Comparison of ENCODE assay signal across 8 mouse cellular contexts in genomic region chr4:114999445-114999772, GRCm38 (mm10). TPM values are rescaled to one million over a fixed set of nuclear protein-coding genes. Genes with fewer than 3 reads are reported as not detected.
A peak's percentile ranks its signal among the peaks of the same experiment; 100 is the strongest.
DNase-seq lines count a peak whose midpoint lies in the region; ATAC-seq and TF ChIP-seq lines count a peak whose summit lies in the region.

No protein-coding gene starts in this region.

- no peak; the same call in 1 of the 2 replicates for ATAC-seq in kidney, embryonic 14.5 days (ENCODE audit: low FRiP score, low TSS enrichment)
- peak; percentile 75; the same call in 1 of the 2 replicates for ATAC-seq in hindbrain, embryonic 12.5 days (ENCODE audit: low FRiP score)
- no peak for ATAC-seq in midbrain, embryonic 11.5 days (ENCODE audit: low FRiP score)

- DNase-seq in kidney, postnatal 10 days = no peak
- no peak for DNase-seq in midbrain, embryonic 11.5 days (ENCODE audit: low spot score, missing footprints)
- no peak for DNase-seq in T-cell, adult 2 months (ENCODE audit: low spot score)
- no peak for DNase-seq in right cerebral cortex, adult 2 months (ENCODE audit: low spot score in 2 of 2)
- no peak for DNase-seq in left cerebral cortex, adult 11 months (ENCODE audit: low spot score)

- peak overlapping the region; percentile 59 for H3K9ac ChIP-seq in kidney, embryonic 14.5 days (ENCODE audit: low read depth, low read length)
- H3K9ac ChIP-seq in hindbrain, embryonic 12.5 days = peak overlapping the region; percentile 75
- peak overlapping the region; percentile 77 for H3K9ac ChIP-seq in midbrain, embryonic 11.5 days (ENCODE audit: low read length)

- no peaks in the 10 kb centered on the region for H3K27me3 ChIP-seq in kidney, embryonic 14.5 days (ENCODE audit: control insufficient read depth, insufficient read depth, low read length)
- no peaks in the 10 kb centered on the region for H3K27me3 ChIP-seq in hindbrain, embryonic 12.5 days
- H3K27me3 ChIP-seq in midbrain, embryonic 11.5 days (ENCODE audit: control insufficient read depth, insufficient read depth, low read length) = no peaks in the 10 kb centered on the region

- 0 out of 2 replicates have a peak, but pooled peaks cover 6% of the 10 kb centered on the region for H3K36me3 ChIP-seq in kidney, embryonic 14.5 days (ENCODE audit: control insufficient read depth, insufficient read depth, low read length)
- 0 out of 2 replicates have a peak, but pooled peaks cover 5% of the 10 kb centered on the region for H3K36me3 ChIP-seq in hindbrain, embryonic 12.5 days
- no peaks in the 10 kb centered on the region for H3K36me3 ChIP-seq in midbrain, embryonic 11.5 days (ENCODE audit: control insufficient read depth, insufficient read depth, low read length)

- peaks cover 13% of the 10 kb centered on the region for H3K4me1 ChIP-seq in kidney, embryonic 14.5 days (ENCODE audit: control insufficient read depth, insufficient read depth, low read length)
- H3K4me1 ChIP-seq in bone marrow, adult 2 months (ENCODE audit: control insufficient read depth, insufficient read depth, low read length) = no peaks in the 10 kb centered on the region
- H3K4me1 ChIP-seq in hindbrain, embryonic 12.5 days = peaks cover 17% of the 10 kb centered on the region
- peaks cover 12% of the 10 kb centered on the region for H3K4me1 ChIP-seq in midbrain, embryonic 11.5 days (ENCODE audit: control insufficient read depth, insufficient read depth, low read length)

- no peaks in the 10 kb centered on the region; the same call in 1 of the 2 replicates for H3K9me3 ChIP-seq in kidney, embryonic 14.5 days (ENCODE audit: control insufficient read depth, low read length)
- no peaks in the 10 kb centered on the region for H3K9me3 ChIP-seq in hindbrain, embryonic 12.5 days (replicated peaks)
- H3K9me3 ChIP-seq in midbrain, embryonic 11.5 days (ENCODE audit: control insufficient read depth, low read length) = no peaks in the 10 kb centered on the region

- 8% methylated on average over 9 of the region's 9 CpGs for WGBS in kidney, embryonic 14.5 days
- WGBS in bone marrow, adult 2 months = 16% methylated on average over 9 of the region's 9 CpGs
- 9% methylated on average over 9 of the region's 9 CpGs for WGBS in hindbrain, embryonic 12.5 days
- WGBS in midbrain, embryonic 11.5 days = 8% methylated on average over 9 of the region's 9 CpGs

- H3K27ac ChIP-seq in kidney, embryonic 14.5 days (ENCODE audit: low read depth, low read length) = peak overlapping the region; percentile 84; the same call in 1 of the 2 replicates
- H3K27ac ChIP-seq in bone marrow, adult 2 months (ENCODE audit: control insufficient read depth, insufficient read depth, low read depth, low read length, poor library complexity) = peak overlapping the region; percentile 83
- peak overlapping the region; percentile 95 for H3K27ac ChIP-seq in hindbrain, embryonic 12.5 days
- H3K27ac ChIP-seq in midbrain, embryonic 11.5 days (ENCODE audit: low read depth, low read length) = peak overlapping the region; percentile 88

- TF ChIP-seq CTCF in bone marrow, adult 2 months (IDR thresholded peaks at IDR 0.05; ENCODE audit: control insufficient read depth, insufficient read depth, low read length) = no peak

- peak overlapping the region; percentile 58 for H3K4me2 ChIP-seq in kidney, embryonic 14.5 days (replicated peaks; ENCODE audit: low read depth, low read length)
- H3K4me2 ChIP-seq in hindbrain, embryonic 12.5 days (replicated peaks) = peak overlapping the region; percentile 66
- H3K4me2 ChIP-seq in midbrain, embryonic 11.5 days = peak overlapping the region; percentile 56

- no peak for TF ChIP-seq POLR2A in bone marrow, adult 2 months (IDR thresholded peaks at IDR 0.05; ENCODE audit: borderline replicate concordance, control insufficient read depth, low read depth, low read length)

- H3K4me3 ChIP-seq in kidney, embryonic 14.5 days (ENCODE audit: low read length) = peak overlapping the region; percentile 74
- H3K4me3 ChIP-seq in bone marrow, adult 2 months (replicated peaks; ENCODE audit: control insufficient read depth, low read depth, low read length) = peak overlapping the region; percentile 92
- peak overlapping the region; percentile 52 for H3K4me3 ChIP-seq in hindbrain, embryonic 12.5 days
- H3K4me3 ChIP-seq in midbrain, embryonic 11.5 days (ENCODE audit: low read depth, low read length) = peak overlapping the region; percentile 74

RNA-seq across cellular contexts. Expression of gene Stil, which starts 0.6 kb away (rescaled TPM):
- polyA plus RNA-seq in kidney, embryonic 14.5 days (2014; fragmentation: Nextera tagmentation; extraction: Ambion mirVana) = 11.0 and 19.9 TPM in 2 replicates
- polyA plus RNA-seq in bone marrow, adult 2 months (2011; ENCODE audit: insufficient read depth, insufficient read length, low replicate concordance, missing spikeins) = 7.8 and 8.1 TPM in 2 replicates
- polyA plus RNA-seq in hindbrain, embryonic 12.5 days (2016; fragmentation: Nextera tagmentation; extraction: Ambion mirVana) = 12.3 and 12.8 TPM in 2 replicates
- polyA plus RNA-seq in midbrain, embryonic 11.5 days (2014; fragmentation: Nextera tagmentation; extraction: Ambion mirVana) = 19.7 and 24.8 TPM in 2 replicates

RNA-seq across cellular contexts. Expression of gene Cmpk1, which starts 12.4 kb away (rescaled TPM):
- polyA plus RNA-seq in kidney, embryonic 14.5 days (2014; fragmentation: Nextera tagmentation; extraction: Ambion mirVana) = 85.1 and 91.4 TPM in 2 replicates
- 26.5 and 34.7 TPM in 2 replicates for polyA plus RNA-seq in bone marrow, adult 2 months (2011; ENCODE audit: insufficient read depth, insufficient read length, low replicate concordance, missing spikeins)
- 137 and 161 TPM in 2 replicates for polyA plus RNA-seq in hindbrain, embryonic 12.5 days (2016; fragmentation: Nextera tagmentation; extraction: Ambion mirVana)
- 145 and 152 TPM in 2 replicates for polyA plus RNA-seq in midbrain, embryonic 11.5 days (2014; fragmentation: Nextera tagmentation; extraction: Ambion mirVana)

RNA-seq across cellular contexts. Expression of gene Tal1, which starts 56.8 kb away (rescaled TPM):
- polyA plus RNA-seq in kidney, embryonic 14.5 days (2014; fragmentation: Nextera tagmentation; extraction: Ambion mirVana) = 1.7 and 2.0 TPM in 2 replicates
- polyA plus RNA-seq in bone marrow, adult 2 months (2011; ENCODE audit: insufficient read depth, insufficient read length, low replicate concordance, missing spikeins) = 67.9 and 68.4 TPM in 2 replicates
- polyA plus RNA-seq in hindbrain, embryonic 12.5 days (2016; fragmentation: Nextera tagmentation; extraction: Ambion mirVana) = 6.0 and 7.0 TPM in 2 replicates
- 18.4 and 19.8 TPM in 2 replicates for polyA plus RNA-seq in midbrain, embryonic 11.5 days (2014; fragmentation: Nextera tagmentation; extraction: Ambion mirVana)
